Mouse (Mus musculus): ENCODE data around the gene Abhd12b. TPM values are rescaled to one million over a fixed set of nuclear protein-coding genes. Genes with fewer than 3 reads are reported as not detected.

Abhd12b gene
- not detected for polyA plus RNA-seq (2014; fragmentation: Illumina TruSeq; extraction: RNeasy Lipid Tissue Mini Kit (QIAGEN cat#74804); ENCODE audit: low replicate concordance)

DNA sequence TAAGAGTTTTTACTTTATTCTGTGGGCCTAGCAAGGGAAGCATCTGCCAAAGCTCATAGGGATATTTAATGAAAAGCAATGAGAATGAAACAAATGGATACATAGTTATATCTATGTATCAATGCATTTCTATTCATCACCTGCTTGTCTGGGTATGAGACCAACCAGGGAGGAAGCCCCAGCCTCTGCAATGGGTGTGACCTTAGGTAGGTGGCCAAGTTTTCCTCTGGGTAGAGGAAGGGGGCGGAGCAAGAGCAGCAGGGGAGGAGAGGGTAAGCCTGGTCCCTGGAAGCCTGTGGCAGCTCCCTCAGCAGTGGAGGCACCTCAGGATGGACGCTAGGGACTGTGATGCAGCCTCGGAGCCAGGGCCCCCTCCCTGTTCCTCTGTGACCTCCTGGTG lies at the start of gene Abhd12b:
Gene Abhd12b (plus strand): TSS at position 301 of the 400 bp plus-strand sequence.

DNA sequence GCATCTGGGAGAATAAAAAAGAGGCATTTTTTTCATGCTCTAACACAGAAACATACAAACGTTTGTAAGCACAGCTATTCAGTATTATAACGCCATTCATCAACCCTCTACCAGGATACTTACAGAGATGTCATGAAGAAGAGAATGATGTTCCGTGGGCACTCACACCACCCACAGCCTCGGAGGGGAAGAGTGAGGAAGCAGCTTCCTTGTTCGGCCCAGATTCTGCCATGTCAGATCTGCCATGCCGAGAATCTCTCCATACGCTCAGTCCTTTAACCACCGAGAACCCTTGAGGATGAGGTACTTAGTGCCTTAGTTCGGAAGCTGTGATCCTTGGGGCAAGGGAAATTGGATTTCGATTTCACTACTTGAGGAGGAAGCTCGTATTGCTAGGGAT lies 40.6 kb upstream of the Abhd12b start, which contains the start of gene Nin:
Gene Nin (minus strand): TSS at position 367 of the 400 bp plus-strand sequence.

DNA sequence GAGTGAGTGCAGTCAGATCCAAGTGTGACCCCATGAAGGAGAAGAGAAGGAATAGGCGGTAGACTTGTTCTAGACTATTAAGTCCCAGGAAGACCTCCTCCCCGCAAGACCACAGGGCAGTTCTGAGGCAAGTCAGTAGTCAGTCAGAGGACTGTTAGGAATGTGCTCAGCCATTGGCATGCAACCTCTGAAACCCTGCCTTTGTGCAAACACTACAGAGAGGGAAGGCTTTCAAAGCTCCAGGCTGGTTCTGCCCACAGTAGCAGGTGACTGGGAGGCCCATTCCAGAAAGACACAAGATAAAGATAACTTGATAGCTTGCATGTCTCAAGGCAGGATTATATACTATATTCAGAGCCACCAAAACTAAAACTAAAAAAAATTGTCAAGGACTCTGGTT lies 77.4 kb downstream of the Abhd12b start, which contains the start of gene Pygl:
Gene Pygl (minus strand): TSS at position 195 of the 400 bp plus-strand sequence.

Other genes with a start within 250 kb of the Abhd12b start
- 73.1 TPM for gene Sav1, start 167.1 kb upstream of the Abhd12b start, polyA plus RNA-seq (2014; fragmentation: Illumina TruSeq; extraction: RNeasy Lipid Tissue Mini Kit (QIAGEN cat#74804); ENCODE audit: low replicate concordance)
- gene Nin, start 40.4 kb upstream of the Abhd12b start, polyA plus RNA-seq (2014; fragmentation: Illumina TruSeq; extraction: RNeasy Lipid Tissue Mini Kit (QIAGEN cat#74804); ENCODE audit: low replicate concordance): 5.1 TPM
- gene Pygl, start 77.3 kb downstream of the Abhd12b start, polyA plus RNA-seq (2014; fragmentation: Illumina TruSeq; extraction: RNeasy Lipid Tissue Mini Kit (QIAGEN cat#74804); ENCODE audit: low replicate concordance): 7.9 TPM
- gene Trim9, start 193.5 kb downstream of the Abhd12b start, polyA plus RNA-seq (2014; fragmentation: Illumina TruSeq; extraction: RNeasy Lipid Tissue Mini Kit (QIAGEN cat#74804); ENCODE audit: low replicate concordance): 0.11 TPM

Measured in small intestine, adult 10 weeks (tissue).